Mouse (Mus musculus) right cerebral cortex, postnatal 25 days (tissue): ENCODE measurements around the gene Oxtr.

Experiments
- DNase-seq: peaks from one replicate; pipeline ENCODE4 v3.0.0; 2022

Oxtr gene

GRCm38 (mm10) chr6:112489910-112490559 lies at the start of gene Oxtr:
Gene Oxtr, minus strand, starts transcription at chr6:112489943.
- no peak for DNase-seq

- DNase-seq = no peak
Observed at GRCm38 (mm10) chr6:112525434-112525833, 35.7 kb upstream of the Oxtr start.

GRCm38 (mm10) chr6:112524459-112524858 lies 34.7 kb upstream of the Oxtr start:
- DNase-seq = no peak

DNA sequence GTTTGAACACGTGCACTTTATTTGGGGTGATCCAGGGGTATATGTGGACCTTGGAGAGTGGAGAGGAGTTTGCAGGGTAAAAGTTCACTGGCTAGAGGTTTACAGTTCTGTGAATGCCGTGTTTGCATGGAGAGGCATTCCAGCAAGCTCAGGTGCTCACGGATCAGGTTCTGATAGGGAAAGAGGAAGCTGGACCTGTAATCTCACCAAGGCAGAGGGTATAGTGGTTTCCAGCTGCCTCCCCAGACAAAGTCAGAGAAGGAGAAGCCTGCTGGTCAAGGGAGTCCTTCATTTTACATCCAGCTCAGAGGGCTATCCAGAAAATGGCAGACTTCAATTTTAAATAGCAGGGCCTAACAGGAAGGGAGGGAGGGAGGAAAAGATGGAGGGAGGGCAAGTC lies 28.2 kb upstream of the Oxtr start:
- no peak for DNase-seq

DNA sequence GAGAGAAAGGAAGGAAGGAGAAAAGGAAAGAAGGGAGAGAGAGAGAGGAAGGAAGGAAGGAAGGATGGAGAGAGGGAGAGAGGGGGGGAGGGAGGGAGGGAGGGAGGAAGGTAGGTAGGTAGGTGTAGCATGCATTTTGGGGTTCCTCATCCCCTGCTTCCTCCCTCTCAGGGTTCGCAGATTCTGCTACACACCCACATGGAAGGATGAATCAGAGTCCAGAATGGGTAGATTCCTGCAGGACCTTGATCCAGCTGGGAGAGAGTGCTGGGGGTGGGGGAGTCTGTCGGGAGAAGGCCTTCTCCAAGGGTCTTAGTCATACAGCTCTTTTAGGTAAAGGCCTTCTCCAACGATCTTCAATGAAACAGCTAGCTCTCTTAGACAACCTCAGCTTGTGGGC lies 27.8 kb upstream of the Oxtr start:
- no peak for DNase-seq

- DNase-seq = no peak
Observed at GRCm38 (mm10) chr6:112516496-112516895, 26.8 kb upstream of the Oxtr start.

- DNase-seq = no peak
Observed at GRCm38 (mm10) chr6:112514591-112514990, 24.8 kb upstream of the Oxtr start.

DNA sequence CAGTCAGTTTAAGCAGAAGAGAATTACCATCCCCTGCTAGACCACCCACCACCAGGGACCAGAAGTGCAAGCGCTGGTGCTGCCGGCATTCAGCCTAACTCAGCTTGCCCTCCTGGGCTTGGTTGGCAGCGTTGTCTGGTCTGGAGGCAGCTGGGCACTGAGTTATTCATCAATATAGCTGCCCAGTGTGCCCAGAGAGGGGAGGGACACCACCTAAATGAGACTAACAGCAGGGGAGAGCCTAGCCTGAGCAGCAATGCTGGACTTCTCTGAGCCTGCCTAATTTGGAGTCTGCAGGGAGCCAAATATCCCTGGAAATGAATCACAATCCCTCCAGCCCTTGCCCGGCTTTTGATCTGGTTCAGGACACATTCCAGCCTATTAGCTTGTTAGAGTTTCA lies 20.6 kb upstream of the Oxtr start:
- no peak for DNase-seq

- DNase-seq = no peak
Observed at GRCm38 (mm10) chr6:112509590-112510131, 19.9 kb upstream of the Oxtr start.

DNA sequence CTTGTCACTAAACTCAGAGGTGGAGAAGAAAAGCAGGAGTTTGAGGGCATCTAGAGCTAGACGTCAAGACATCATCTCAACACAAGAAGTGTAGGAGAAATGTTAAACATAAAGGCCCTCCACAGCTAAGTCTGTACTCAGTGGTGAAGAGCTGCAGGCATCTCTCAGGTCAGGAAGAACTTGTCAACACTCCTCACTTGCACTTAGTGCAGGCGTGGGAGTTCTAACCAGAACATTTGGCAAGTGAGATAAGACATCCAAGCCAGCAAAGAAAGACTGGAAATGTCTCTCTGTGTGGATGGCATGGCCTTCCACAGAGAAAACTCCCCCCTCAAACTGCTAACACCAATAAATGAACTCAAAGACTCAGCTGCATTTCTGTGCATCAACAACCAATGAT lies 17.9 kb upstream of the Oxtr start:
- no peak for DNase-seq

DNA sequence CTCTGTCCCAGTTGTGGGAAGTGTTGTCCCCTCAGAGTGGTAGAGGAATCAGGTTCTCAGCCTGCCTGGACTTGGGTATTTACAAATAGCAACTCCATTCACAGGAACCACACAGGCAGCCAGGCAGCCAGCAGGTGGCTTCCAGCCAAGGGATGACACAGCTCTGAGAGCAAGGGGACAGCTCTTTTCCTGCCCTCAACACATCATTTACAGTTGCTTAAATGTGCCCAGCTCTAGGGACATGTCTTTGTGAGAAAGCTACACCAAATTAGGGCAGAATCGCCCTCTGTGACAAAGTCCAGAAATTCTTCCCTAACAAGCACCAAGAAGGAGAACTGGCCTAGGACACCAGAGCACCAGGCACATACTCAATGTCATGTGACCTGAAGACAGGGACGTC lies 11.4 kb upstream of the Oxtr start:
- DNase-seq = peak; percentile 24

- DNase-seq = no peak
Observed at GRCm38 (mm10) chr6:112499456-112499855, 9.7 kb upstream of the Oxtr start.

- no peak for DNase-seq
Observed at GRCm38 (mm10) chr6:112498716-112499115, 9.0 kb upstream of the Oxtr start.

DNA sequence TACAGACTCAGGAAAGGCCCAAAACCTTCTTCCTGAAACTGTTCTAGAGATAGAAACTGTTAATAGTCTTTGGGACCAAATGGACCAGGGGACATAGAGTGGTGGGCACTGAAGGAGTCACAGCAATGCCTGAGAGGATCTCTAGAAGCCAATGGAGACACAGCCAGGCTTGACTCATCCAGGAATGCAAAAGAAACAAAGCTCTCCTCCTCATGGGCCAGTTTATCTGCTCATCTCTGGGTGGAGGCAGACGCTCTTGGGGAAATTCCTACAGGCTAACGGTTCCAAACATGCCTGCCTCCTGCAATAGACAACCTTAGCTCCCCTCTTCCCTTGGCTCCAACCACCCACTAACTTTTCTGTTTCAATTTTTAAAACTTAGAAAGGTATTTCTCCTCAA lies 7.7 kb upstream of the Oxtr start:
- no peak for DNase-seq

- DNase-seq = no peak
Observed at GRCm38 (mm10) chr6:112496291-112497060, 6.7 kb upstream of the Oxtr start.

DNA sequence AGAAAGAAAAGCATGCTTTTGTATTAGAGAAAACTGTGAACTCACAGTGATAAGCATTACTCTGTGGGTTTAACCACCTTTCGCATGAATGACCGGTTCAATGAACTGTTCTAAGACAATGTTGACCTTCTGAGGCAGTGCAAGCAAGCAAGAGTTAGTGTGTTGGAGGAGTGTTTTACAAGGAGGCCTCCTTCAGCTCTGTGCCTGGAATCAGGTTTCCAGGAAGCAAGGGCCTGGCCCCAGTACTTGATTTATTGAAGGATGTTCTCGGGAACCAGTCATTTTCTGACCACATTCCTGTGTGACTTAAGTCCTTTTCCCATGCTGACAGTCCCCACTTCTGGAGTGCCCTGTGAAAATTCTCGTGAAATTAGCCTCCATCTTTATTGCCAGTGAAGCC lies 5.5 kb upstream of the Oxtr start:
- no peak for DNase-seq

DNA sequence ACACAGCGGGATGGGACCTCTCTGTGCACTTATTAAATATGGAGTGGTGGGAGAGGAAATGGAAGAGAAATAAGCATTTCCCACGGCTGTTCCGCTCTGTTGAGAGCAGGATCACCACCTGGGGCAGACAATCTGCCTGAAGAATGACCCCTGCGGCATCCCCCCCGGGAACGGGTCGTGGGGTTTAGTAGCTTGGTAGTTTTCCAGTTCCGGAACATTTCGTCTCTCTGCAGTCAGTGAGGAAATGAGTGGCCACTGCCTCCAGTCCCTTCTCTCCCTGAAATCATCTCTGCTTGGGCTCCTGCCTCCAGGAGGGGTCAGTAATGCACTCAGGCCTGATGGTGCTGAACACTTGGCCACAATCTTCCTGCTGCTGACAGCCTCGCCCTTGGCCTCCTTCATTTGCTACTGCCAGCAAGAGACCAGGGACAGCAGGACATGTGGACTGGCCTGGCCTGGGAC lies 4.9 kb upstream of the Oxtr start:
- no peak for DNase-seq

DNA sequence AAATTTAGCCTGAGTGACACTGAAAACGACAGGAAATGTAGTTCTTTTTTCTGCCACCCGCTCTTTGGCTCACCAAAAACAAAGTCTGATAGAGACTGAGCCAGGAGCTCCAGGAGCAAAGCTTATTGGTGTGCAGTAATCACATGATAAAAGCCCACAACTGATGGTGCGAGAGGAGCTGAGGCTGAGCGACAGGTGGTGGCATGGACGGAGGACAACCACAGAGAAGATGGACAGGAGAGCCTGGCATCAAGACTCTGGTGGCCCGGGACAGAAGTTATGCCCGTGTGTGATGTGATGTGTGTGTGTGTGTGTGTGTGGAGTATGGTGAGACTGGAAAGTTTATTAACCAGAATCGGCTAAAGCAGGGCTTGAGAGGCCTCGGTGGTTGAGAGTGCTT lies 3.6 kb upstream of the Oxtr start:
- no peak for DNase-seq

DNA sequence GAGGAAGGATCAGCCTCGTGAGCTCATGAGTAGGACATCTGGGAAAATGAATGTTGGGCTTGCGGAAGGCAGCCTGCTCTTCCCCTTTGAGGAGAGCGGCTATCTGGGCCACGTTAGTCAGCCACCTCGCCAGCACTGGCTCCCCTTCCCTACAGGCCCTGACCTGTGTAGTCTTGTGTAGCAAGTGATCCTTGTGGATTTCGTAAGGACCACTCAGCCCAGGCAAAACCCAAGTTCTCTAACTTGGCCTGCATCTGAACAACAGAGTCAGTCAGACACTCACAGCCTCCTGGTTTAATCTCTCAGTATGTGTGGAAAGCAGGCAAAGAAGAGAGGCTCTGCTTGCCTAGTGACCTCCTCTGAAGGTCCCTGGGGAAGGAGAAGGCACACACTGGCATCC lies 2.9 kb upstream of the Oxtr start:
- DNase-seq = no peak

GRCm38 (mm10) chr6:112491521-112491920 lies 1.8 kb upstream of the Oxtr start:
- no peak for DNase-seq

GRCm38 (mm10) chr6:112490625-112491242 lies 991 bp upstream of the Oxtr start:
- DNase-seq = peak; percentile 83

DNA sequence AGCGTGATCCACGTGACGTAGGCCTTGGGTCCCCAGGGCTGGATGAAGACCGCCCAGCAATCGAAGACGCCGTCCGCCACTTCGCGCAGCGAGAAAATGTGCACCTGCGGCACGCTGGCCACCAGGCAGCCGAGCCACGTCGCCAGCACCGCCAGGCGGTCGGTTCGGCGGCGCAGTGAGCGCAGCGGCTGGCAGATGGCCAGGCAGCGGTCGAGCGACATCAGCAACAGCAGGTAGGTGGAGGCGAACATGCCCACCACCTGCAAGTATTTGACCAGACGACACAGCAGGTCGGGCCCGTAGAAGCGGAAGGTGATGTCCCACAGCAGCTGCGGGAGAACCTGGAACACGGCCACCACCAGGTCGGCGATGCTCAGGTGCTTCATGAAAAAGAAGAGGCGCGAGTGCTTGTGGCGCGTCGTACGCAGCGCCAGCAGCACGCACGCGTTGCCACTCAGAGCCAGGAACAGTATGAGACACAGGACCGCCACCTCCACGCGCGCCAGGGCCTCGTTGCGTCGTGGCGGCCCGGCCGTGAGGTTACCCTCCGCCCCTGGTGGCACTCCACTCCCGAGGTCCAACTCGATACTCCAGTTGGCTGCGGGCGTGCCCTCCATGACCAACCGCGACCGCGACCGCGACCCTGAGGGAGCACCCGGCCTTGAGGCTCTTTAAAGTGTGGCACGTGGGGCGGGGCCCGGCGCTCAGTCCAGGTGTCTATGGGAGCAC lies 398 bp downstream of the Oxtr start:
- DNase-seq = peak; percentile 35

DNA sequence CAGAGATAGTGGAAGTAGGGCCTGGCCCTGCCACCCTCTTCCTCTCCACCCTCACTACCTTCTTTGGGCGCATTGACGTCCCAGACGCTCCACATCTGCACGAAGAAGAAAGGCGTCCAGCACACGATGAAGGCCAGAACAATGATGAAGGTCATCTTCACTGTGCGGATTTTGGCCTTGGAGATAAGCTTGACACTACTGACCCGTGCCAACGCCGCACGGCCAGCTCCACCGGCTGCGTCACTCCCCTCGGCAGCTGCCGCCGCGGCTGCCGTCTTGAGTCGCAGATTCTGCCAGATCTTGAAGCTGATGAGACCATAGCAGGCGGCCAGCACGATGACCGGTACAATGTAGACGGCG lies 942 bp downstream of the Oxtr start:
- no peak for DNase-seq
